Mouse (Mus musculus) liver, embryonic 12.5 days (tissue): Measurements from ENCODE around the gene Ttll6. TPM values are rescaled to one million over a fixed set of nuclear protein-coding genes. Genes with fewer than 3 reads are reported as not detected.

ENCODE experiments used
- ATAC-seq: fragments of 200-750 bp; cut with Nextera tagmentation; 2 replicates; pipeline ENCODE4 v1.8.0; 2017; ENCODE audit warnings: moderate number of reproducible peaks, mild to moderate bottlenecking, moderate library complexity
- H3K27ac ChIP-seq: fragments of 300-500 bp; sonication (generic); 2 replicates; pipeline ENCODE4 v1.5.1; 2016; ENCODE audit warnings: mild to moderate bottlenecking
- H3K27me3 ChIP-seq: fragments of 300-500 bp; sonication (generic); replicated peaks from 2 replicates; pipeline ENCODE4 v1.6.1; 2016; ENCODE audit warnings: mild to moderate bottlenecking, moderate library complexity
- H3K36me3 ChIP-seq: fragments of 300-500 bp; sonication (generic); 2 replicates; pipeline ENCODE4 v1.6.1; 2016; ENCODE audit warnings: mild to moderate bottlenecking, moderate library complexity
- H3K4me1 ChIP-seq: fragments of 300-500 bp; sonication (generic); 2 replicates; pipeline ENCODE4 v1.6.1; 2016
- H3K4me2 ChIP-seq: fragments of 300-500 bp; sonication (generic); 2 replicates; pipeline ENCODE4 v1.6.1; 2016; ENCODE audit warnings: mild to moderate bottlenecking, moderate library complexity
- H3K4me3 ChIP-seq: fragments of 300-500 bp; sonication (generic); 2 replicates; pipeline ENCODE4 v1.5.1; 2016; ENCODE audit warnings: mild to moderate bottlenecking, moderate library complexity
- H3K9ac ChIP-seq: fragments of 300-500 bp; sonication (generic); 2 replicates; pipeline ENCODE4 v1.6.1; 2016; ENCODE audit warnings: mild to moderate bottlenecking, moderate library complexity
- H3K9me3 ChIP-seq: fragments of 300-500 bp; sonication (generic); replicated peaks from 2 replicates; pipeline ENCODE4 v1.6.1; 2016; ENCODE audit warnings: mild to moderate bottlenecking, moderate library complexity
- WGBS: fragments of 180-500 bp; shearing (Covaris S2); methylation state at CpG from one replicate; pipeline ENCODE4 v1.1.7; 2016; ENCODE audit not compliant: insufficient replicate concordance; 5-methylcytosine and 5-hydroxymethylcytosine counted together
- polyA plus RNA-seq: library from polyadenylated mRNA; unstranded; fragments of >200 nt; fragmentation: Nextera tagmentation; extraction: Ambion mirVana; gene quantifications from 2 replicates; pipeline ENCODE4 v1.2.1, GENCODE M21; 2016

Gene Ttll6
- polyA plus RNA-seq, 1 experiment from 2014 or later, result not detected

GRCm38 (mm10) chr11:96170711-96171379 is 37.3 kb downstream of the Ttll6 start:
- Histone ChIP-seq H3K4me1 (no peaks in the 10 kb centered on the region), H3K4me2 (no peak overlapping the region), H3K4me3 (no peak overlapping the region), H3K36me3 (no peaks in the 10 kb centered on the region), H3K27ac (no peak overlapping the region), H3K9ac (no peak overlapping the region), H3K9me3 (no peaks in the 10 kb centered on the region), H3K27me3 (peaks cover 100% of the 10 kb centered on the region)
- WGBS, result 4% methylated on average over 20 of the region's 20 CpGs
- ATAC-seq, result no peak

GRCm38 (mm10) chr11:96171601-96172000 is 38.0 kb downstream of the Ttll6 start:
- ATAC-seq, result no peak
- no peaks in the 10 kb centered on the region for H3K36me3 ChIP-seq
- H3K27me3 ChIP-seq, result peaks cover 100% of the 10 kb centered on the region
- H3K27ac ChIP-seq, result no peak overlapping the region
- no peaks in the 10 kb centered on the region for H3K9me3 ChIP-seq
- 3% methylated on average over 3 of the region's 3 CpGs for WGBS
- no peak overlapping the region for H3K4me2 ChIP-seq
- no peaks in the 10 kb centered on the region for H3K4me1 ChIP-seq
- H3K4me3 ChIP-seq, result no peak overlapping the region
- no peak overlapping the region for H3K9ac ChIP-seq

- Histone ChIP-seq H3K9ac (no peak overlapping the region), H3K4me2 (no peak overlapping the region), H3K27ac (no peak overlapping the region), H3K4me3 (no peak overlapping the region), H3K9me3 (no peaks in the 10 kb centered on the region), H3K4me1 (no peaks in the 10 kb centered on the region), H3K27me3 (peaks cover 100% of the 10 kb centered on the region), H3K36me3 (no peaks in the 10 kb centered on the region)
- 3% methylated on average over 25 of the region's 25 CpGs for WGBS
- no peak for ATAC-seq
Observed at GRCm38 (mm10) chr11:96172511-96173287, 39.1 kb downstream of the Ttll6 start.

GRCm38 (mm10) chr11:96173288-96173840 is 39.8 kb downstream of the Ttll6 start:
- H3K4me2 ChIP-seq, result no peak overlapping the region
- WGBS, result 2% methylated on average over 16 of the region's 16 CpGs
- no peaks in the 10 kb centered on the region for H3K36me3 ChIP-seq

GRCm38 (mm10) chr11:96174881-96175280 is 41.3 kb downstream of the Ttll6 start:
- Histone ChIP-seq H3K27me3 (peaks cover 100% of the 10 kb centered on the region), H3K4me2 (no peak overlapping the region), H3K36me3 (no peaks in the 10 kb centered on the region), H3K4me1 (no peaks in the 10 kb centered on the region), H3K9me3 (no peaks in the 10 kb centered on the region), H3K27ac (no peak overlapping the region), H3K4me3 (no peak overlapping the region), H3K9ac (no peak overlapping the region)
- ATAC-seq, result no peak
- WGBS, result 0% methylated on average over 6 of the region's 6 CpGs

More at GRCm38 (mm10) chr11:96173288-96173840, 39.8 kb downstream of the Ttll6 start:
- H3K9ac ChIP-seq, result no peak overlapping the region
- H3K4me1 ChIP-seq, result no peaks in the 10 kb centered on the region
- no peak overlapping the region for H3K27ac ChIP-seq
- no peak for ATAC-seq
- H3K27me3 ChIP-seq, result peaks cover 100% of the 10 kb centered on the region
- no peaks in the 10 kb centered on the region for H3K9me3 ChIP-seq
- no peak overlapping the region for H3K4me3 ChIP-seq

- no peak for ATAC-seq
- Histone ChIP-seq H3K36me3 (no peaks in the 10 kb centered on the region), H3K27me3 (peaks cover 100% of the 10 kb centered on the region), H3K27ac (no peak overlapping the region), H3K9me3 (no peaks in the 10 kb centered on the region), H3K4me2 (no peak overlapping the region), H3K9ac (no peak overlapping the region), H3K4me3 (no peak overlapping the region), H3K4me1 (no peaks in the 10 kb centered on the region)
- WGBS, result 2% methylated on average over 17 of the region's 17 CpGs
Observed at GRCm38 (mm10) chr11:96175511-96175910, 41.9 kb downstream of the Ttll6 start.

GRCm38 (mm10) chr11:96175951-96176530 is 42.5 kb downstream of the Ttll6 start:
- no peaks in the 10 kb centered on the region for H3K36me3 ChIP-seq
- 2% methylated on average over 9 of the region's 9 CpGs for WGBS
- no peaks in the 10 kb centered on the region for H3K4me1 ChIP-seq
- no peak overlapping the region for H3K9ac ChIP-seq
- no peak overlapping the region for H3K4me2 ChIP-seq
- ATAC-seq, result no peak
- no peak overlapping the region for H3K27ac ChIP-seq
- no peak overlapping the region for H3K4me3 ChIP-seq
- H3K9me3 ChIP-seq, result no peaks in the 10 kb centered on the region
- H3K27me3 ChIP-seq, result peaks cover 100% of the 10 kb centered on the region

- H3K9ac ChIP-seq, result no peak overlapping the region
- no peaks in the 10 kb centered on the region for H3K4me1 ChIP-seq
- no peaks in the 10 kb centered on the region for H3K36me3 ChIP-seq
- no peak for ATAC-seq
- H3K4me3 ChIP-seq, result no peak overlapping the region
- no peaks in the 10 kb centered on the region for H3K9me3 ChIP-seq
- 3% methylated on average over 10 of the region's 10 CpGs for WGBS
- H3K27ac ChIP-seq, result no peak overlapping the region
- peaks cover 100% of the 10 kb centered on the region for H3K27me3 ChIP-seq
- no peak overlapping the region for H3K4me2 ChIP-seq
Observed at GRCm38 (mm10) chr11:96176841-96177240, 43.3 kb downstream of the Ttll6 start.

GRCm38 (mm10) chr11:96177546-96178174 is 44.1 kb downstream of the Ttll6 start:
- Histone ChIP-seq H3K27ac (no peak overlapping the region), H3K27me3 (peaks cover 100% of the 10 kb centered on the region), H3K4me2 (no peak overlapping the region), H3K4me3 (no peak overlapping the region), H3K4me1 (no peaks in the 10 kb centered on the region), H3K36me3 (no peaks in the 10 kb centered on the region), H3K9ac (no peak overlapping the region), H3K9me3 (no peaks in the 10 kb centered on the region)
- WGBS, result 2% methylated on average over 27 of the region's 27 CpGs
- ATAC-seq, result no peak

- no peaks in the 10 kb centered on the region for H3K4me1 ChIP-seq
- no peaks in the 10 kb centered on the region for H3K36me3 ChIP-seq
- H3K9ac ChIP-seq, result no peak overlapping the region
- WGBS, result 5% methylated on average over 8 of the region's 8 CpGs
- H3K4me3 ChIP-seq, result no peak overlapping the region
- H3K4me2 ChIP-seq, result no peak overlapping the region
- peaks cover 100% of the 10 kb centered on the region for H3K27me3 ChIP-seq
- H3K27ac ChIP-seq, result no peak overlapping the region
- ATAC-seq, result no peak
- H3K9me3 ChIP-seq, result no peaks in the 10 kb centered on the region
Observed at GRCm38 (mm10) chr11:96178356-96178755, 44.8 kb downstream of the Ttll6 start.

GRCm38 (mm10) chr11:96178911-96179503 is 45.4 kb downstream of the Ttll6 start:
- WGBS, result 3% methylated on average over 6 of the region's 6 CpGs
- H3K4me3 ChIP-seq, result no peak overlapping the region
- no peak overlapping the region for H3K27ac ChIP-seq
- no peak overlapping the region for H3K9ac ChIP-seq
- H3K4me2 ChIP-seq, result no peak overlapping the region
- H3K9me3 ChIP-seq, result no peaks in the 10 kb centered on the region
- no peaks in the 10 kb centered on the region for H3K4me1 ChIP-seq
- ATAC-seq, result no peak
- H3K36me3 ChIP-seq, result no peaks in the 10 kb centered on the region
- H3K27me3 ChIP-seq, result peaks cover 100% of the 10 kb centered on the region
